ENCODE assay signal across 8 mouse cellular contexts in genomic region chr17:28349264-28349880, GRCm38 (mm10). TPM values are rescaled to one million over a fixed set of nuclear protein-coding genes. Genes with fewer than 3 reads are reported as not detected.
DNase-seq lines count a peak whose midpoint lies in the region; ATAC-seq and TF ChIP-seq lines count a peak whose summit lies in the region.

No protein-coding gene starts in this region.

- intact Hi-C loops in left cerebral cortex, postnatal 10 days (cut with DNase I) = no loop called here

- 42% methylated on average over 13 of the region's 13 CpGs for WGBS in cerebellum, adult 2 months
- WGBS in limb, embryonic 14.5 days = 2% methylated on average over 11 of the region's 13 CpGs
- 9% methylated on average over 13 of the region's 13 CpGs for WGBS in stomach, embryonic 16.5 days

- H3K36me3 ChIP-seq in limb, embryonic 14.5 days (ENCODE audit: control insufficient read depth, insufficient read depth, low read length) = no peaks in the 10 kb centered on the region
- no peaks in the 10 kb centered on the region for H3K36me3 ChIP-seq in stomach, embryonic 16.5 days (ENCODE audit: control insufficient read depth, insufficient read depth, low read length)

- DNase-seq in cerebellum, adult 2 months = no peak
- DNase-seq in cerebellum, adult 11-12 months = no peak
- peak; percentile 41 for DNase-seq in urinary bladder, postnatal 25 days (ENCODE audit: low spot score)
- DNase-seq in urinary bladder, postnatal 4 days (ENCODE audit: low spot score in 2 of 2) = no peak
- no peak for DNase-seq in limb, embryonic 14.5 days (ENCODE audit: low spot score)
- DNase-seq in left cerebral cortex, adult 9 months (ENCODE audit: low spot score in 2 of 2) = no peak
- DNase-seq in left cerebral cortex, postnatal 10 days (ENCODE audit: extremely low spot score in 1 of 2, low spot score in 2 of 2) = no peak

- H3K4me3 ChIP-seq in cerebellum, adult 2 months (replicated peaks; ENCODE audit: insufficient read depth, low read depth, low read length) = peak overlapping the region; percentile 5
- peak overlapping the region; percentile 93 for H3K4me3 ChIP-seq in limb, embryonic 14.5 days (replicated peaks; ENCODE audit: low read length)
- peak overlapping the region; percentile 89 for H3K4me3 ChIP-seq in stomach, embryonic 16.5 days (replicated peaks; ENCODE audit: low read length)

- no peak for ATAC-seq in limb, embryonic 14.5 days (ENCODE audit: low FRiP score, low read depth)
- no peak for ATAC-seq in stomach, embryonic 16.5 days (ENCODE audit: insufficient read depth, low FRiP score)

- no peaks in the 10 kb centered on the region for H3K4me1 ChIP-seq in cerebellum, adult 2 months (ENCODE audit: control insufficient read depth, insufficient read depth, low read length)
- H3K4me1 ChIP-seq in limb, embryonic 14.5 days (ENCODE audit: control insufficient read depth, insufficient read depth, low read length) = peaks cover 51% of the 10 kb centered on the region
- H3K4me1 ChIP-seq in stomach, embryonic 16.5 days (ENCODE audit: control insufficient read depth, insufficient read depth, low read length) = peaks cover 56% of the 10 kb centered on the region

- no peaks in the 10 kb centered on the region for H3K9me3 ChIP-seq in limb, embryonic 14.5 days (ENCODE audit: control insufficient read depth, low read length)
- H3K9me3 ChIP-seq in stomach, embryonic 16.5 days (replicated peaks; ENCODE audit: control insufficient read depth, low read length) = no peaks in the 10 kb centered on the region

- peak overlapping the region; percentile 90 for H3K9ac ChIP-seq in limb, embryonic 14.5 days (ENCODE audit: low read depth, low read length, severe bottlenecking)
- H3K9ac ChIP-seq in stomach, embryonic 16.5 days (ENCODE audit: low read length) = peak overlapping the region; percentile 91

- H3K4me2 ChIP-seq in limb, embryonic 14.5 days (replicated peaks; ENCODE audit: low read depth, low read length, severe bottlenecking) = peak overlapping the region; percentile 93
- H3K4me2 ChIP-seq in stomach, embryonic 16.5 days (ENCODE audit: low read depth, low read length) = peak overlapping the region; percentile 70

- H3K27me3 ChIP-seq in cerebellum, adult 2 months (ENCODE audit: control insufficient read depth, insufficient read depth, low read length) = peaks cover 7% of the 10 kb centered on the region; the same call in 1 of the 2 replicates
- no peaks in the 10 kb centered on the region for H3K27me3 ChIP-seq in limb, embryonic 14.5 days (ENCODE audit: control insufficient read depth, insufficient read depth, low read length)
- no peaks in the 10 kb centered on the region for H3K27me3 ChIP-seq in stomach, embryonic 16.5 days (ENCODE audit: control insufficient read depth, insufficient read depth, low read length)

- no peak for TF ChIP-seq POLR2A in cerebellum, adult 2 months (IDR thresholded peaks at IDR 0.05; ENCODE audit: borderline replicate concordance, insufficient read depth, low read length)
- no peak for TF ChIP-seq POLR2A in limb, embryonic 14.5 days (IDR thresholded peaks at IDR 0.05; ENCODE audit: borderline replicate concordance, extremely low read depth, insufficient read depth, insufficient read length)

- no peak overlapping the region for H3K27ac ChIP-seq in cerebellum, adult 2 months (ENCODE audit: insufficient read depth, low read length)
- peak overlapping the region; percentile 95 for H3K27ac ChIP-seq in limb, embryonic 14.5 days (replicated peaks; ENCODE audit: low read depth, low read length)
- H3K27ac ChIP-seq in stomach, embryonic 16.5 days (ENCODE audit: low read length) = peak overlapping the region; percentile 99

- no peak for TF ChIP-seq CTCF in cerebellum, adult 2 months (IDR thresholded peaks at IDR 0.05; ENCODE audit: borderline replicate concordance, insufficient read depth, low read depth, low read length)

RNA-seq across cellular contexts. Expression of gene Tead3, which starts 1.2 kb away (rescaled TPM):
- 2.3 and 3.2 TPM in 2 replicates for polyA plus RNA-seq in cerebellum, adult 2 months (2012; rRNA removed)
- 85.6 and 102 TPM in 2 replicates for polyA plus RNA-seq in limb, embryonic 14.5 days (2012; rRNA removed)
- polyA plus RNA-seq in limb, embryonic 14.5 days (2014; fragmentation: Nextera tagmentation; extraction: Ambion mirVana) = 17.4 and 17.9 TPM in 2 replicates
- 11.8 and 12.3 TPM in 2 replicates for polyA plus RNA-seq in stomach, embryonic 16.5 days (2015; fragmentation: Nextera tagmentation; extraction: Ambion mirVana)
- total RNA-seq in left cerebral cortex, postnatal 10 days (2021) = 1 to 10 TPM; 3.0 to 3.3 TPM

RNA-seq across cellular contexts. Expression of gene Tulp1, which starts 15.7 kb away (rescaled TPM):
- 0.29 TPM in 1 of 2 replicates, not detected in the other for polyA plus RNA-seq in cerebellum, adult 2 months (2012; rRNA removed)
- 5.0 and 7.4 TPM in 2 replicates for polyA plus RNA-seq in limb, embryonic 14.5 days (2012; rRNA removed)
- polyA plus RNA-seq in limb, embryonic 14.5 days (2014; fragmentation: Nextera tagmentation; extraction: Ambion mirVana) = 4.9 and 6.4 TPM in 2 replicates
- 4.6 and 5.4 TPM in 2 replicates for polyA plus RNA-seq in stomach, embryonic 16.5 days (2015; fragmentation: Nextera tagmentation; extraction: Ambion mirVana)
- not detected for total RNA-seq in left cerebral cortex, postnatal 10 days (2021)

RNA-seq across cellular contexts. Expression of gene Rpl10a, which starts 21.1 kb away (rescaled TPM):
- polyA plus RNA-seq in cerebellum, adult 2 months (2012; rRNA removed) = 808 and 827 TPM in 2 replicates
- polyA plus RNA-seq in limb, embryonic 14.5 days (2012; rRNA removed) = 3,249 and 4,469 TPM in 2 replicates
- 810 and 905 TPM in 2 replicates for polyA plus RNA-seq in limb, embryonic 14.5 days (2014; fragmentation: Nextera tagmentation; extraction: Ambion mirVana)
- 538 and 564 TPM in 2 replicates for polyA plus RNA-seq in stomach, embryonic 16.5 days (2015; fragmentation: Nextera tagmentation; extraction: Ambion mirVana)
- total RNA-seq in left cerebral cortex, postnatal 10 days (2021) = 100 to 1,000 TPM; 454 to 468 TPM

RNA-seq across cellular contexts. Expression of gene Fance, which starts 36.1 kb away (rescaled TPM):
- polyA plus RNA-seq in cerebellum, adult 2 months (2012; rRNA removed) = 16.5 and 18.4 TPM in 2 replicates
- polyA plus RNA-seq in limb, embryonic 14.5 days (2012; rRNA removed) = 28.3 and 32.4 TPM in 2 replicates
- 30.8 and 36.1 TPM in 2 replicates for polyA plus RNA-seq in limb, embryonic 14.5 days (2014; fragmentation: Nextera tagmentation; extraction: Ambion mirVana)
- polyA plus RNA-seq in stomach, embryonic 16.5 days (2015; fragmentation: Nextera tagmentation; extraction: Ambion mirVana) = 19.0 and 20.4 TPM in 2 replicates
- total RNA-seq in left cerebral cortex, postnatal 10 days (2021) = 10 to 100 TPM; 32.2 to 33.3 TPM

Comparison
In these comparisons a context has a peak if more than half of its experiments do, and no peak if none do; other contexts are left out.
1. H3K4me3 ChIP-seq: peak in every context shown above with its lines; median percentile 93 in limb, embryonic 14.5 days; 89 in stomach, embryonic 16.5 days; 5 in cerebellum, adult 2 months.